Mouse (Mus musculus): ENCODE results near the gene Cep83. TPM values are rescaled to one million over a fixed set of nuclear protein-coding genes. Genes with fewer than 3 reads are reported as not detected.

The Cep83 gene
- polyA plus RNA-seq, 1 experiment from 2014 or later: 26.8 TPM

- Histone ChIP-seq H3K4me1 (replicated peaks; ENCODE audit: control insufficient read depth, insufficient read depth, low read length) (no peaks in the 10 kb centered on the region), H3K4me2 (replicated peaks; ENCODE audit: low read depth, low read length) (no peak overlapping the region), H3K9me3 (ENCODE audit: control insufficient read depth, low read length) (no peaks in the 10 kb centered on the region), H3K27me3 (ENCODE audit: control insufficient read depth, insufficient read depth, low read length) (no peaks in the 10 kb centered on the region), H3K27ac (ENCODE audit: low read depth, low read length) (no peak overlapping the region), H3K9ac (ENCODE audit: low read depth, low read length) (no peak overlapping the region), H3K4me3 (ENCODE audit: low read depth, low read length) (no peak overlapping the region), H3K36me3 (ENCODE audit: control insufficient read depth, insufficient read depth, low read length) (no peaks in the 10 kb centered on the region)
- no peak for DNase-seq (ENCODE audit: low spot score)
- no peak for ATAC-seq (ENCODE audit: low FRiP score)
- 96% methylated on average over 5 of the region's 5 CpGs for WGBS
Observed at GRCm38 (mm10) chr10:94794666-94795244, 106.3 kb downstream of the Cep83 start.

- ATAC-seq (ENCODE audit: low FRiP score) (no peak), DNase-seq (ENCODE audit: low spot score) (no peak)
- no peak overlapping the region for H3K4me3 ChIP-seq (ENCODE audit: low read depth, low read length)
- H3K4me1 ChIP-seq (replicated peaks; ENCODE audit: control insufficient read depth, insufficient read depth, low read length): no peaks in the 10 kb centered on the region
- no peaks in the 10 kb centered on the region for H3K36me3 ChIP-seq (ENCODE audit: control insufficient read depth, insufficient read depth, low read length)
- 84% methylated on average over 5 of the region's 5 CpGs for WGBS
- H3K9me3 ChIP-seq (ENCODE audit: control insufficient read depth, low read length): no peaks in the 10 kb centered on the region
- H3K27me3 ChIP-seq (ENCODE audit: control insufficient read depth, insufficient read depth, low read length): no peaks in the 10 kb centered on the region
- H3K27ac ChIP-seq (ENCODE audit: low read depth, low read length): no peak overlapping the region
- no peak overlapping the region for H3K9ac ChIP-seq (ENCODE audit: low read depth, low read length)
- H3K4me2 ChIP-seq (replicated peaks; ENCODE audit: low read depth, low read length): no peak overlapping the region
Observed at GRCm38 (mm10) chr10:94798128-94798527, 109.7 kb downstream of the Cep83 start.

- Histone ChIP-seq H3K4me1 (replicated peaks; ENCODE audit: control insufficient read depth, insufficient read depth, low read length) (no peaks in the 10 kb centered on the region), H3K9me3 (ENCODE audit: control insufficient read depth, low read length) (no peaks in the 10 kb centered on the region), H3K27me3 (ENCODE audit: control insufficient read depth, insufficient read depth, low read length) (no peaks in the 10 kb centered on the region), H3K36me3 (ENCODE audit: control insufficient read depth, insufficient read depth, low read length) (no peaks in the 10 kb centered on the region), H3K4me2 (replicated peaks; ENCODE audit: low read depth, low read length) (no peak overlapping the region), H3K27ac (ENCODE audit: low read depth, low read length) (no peak overlapping the region), H3K4me3 (ENCODE audit: low read depth, low read length) (no peak overlapping the region), H3K9ac (ENCODE audit: low read depth, low read length) (no peak overlapping the region)
- ATAC-seq (ENCODE audit: low FRiP score) (no peak), DNase-seq (ENCODE audit: low spot score) (no peak)
- WGBS: 26% methylated on average over 2 of the region's 2 CpGs
Observed at GRCm38 (mm10) chr10:94799485-94800239, 111.2 kb downstream of the Cep83 start.

- no peak for ATAC-seq (ENCODE audit: low FRiP score)
- no peak for DNase-seq (ENCODE audit: low spot score)
- no peaks in the 10 kb centered on the region for H3K9me3 ChIP-seq (ENCODE audit: control insufficient read depth, low read length)
- H3K4me3 ChIP-seq (ENCODE audit: low read depth, low read length): no peak overlapping the region
- no peak overlapping the region for H3K4me2 ChIP-seq (replicated peaks; ENCODE audit: low read depth, low read length)
- H3K27me3 ChIP-seq (ENCODE audit: control insufficient read depth, insufficient read depth, low read length): no peaks in the 10 kb centered on the region
- H3K9ac ChIP-seq (ENCODE audit: low read depth, low read length): no peak overlapping the region
- no peaks in the 10 kb centered on the region for H3K36me3 ChIP-seq (ENCODE audit: control insufficient read depth, insufficient read depth, low read length)
- no peaks in the 10 kb centered on the region for H3K4me1 ChIP-seq (replicated peaks; ENCODE audit: control insufficient read depth, insufficient read depth, low read length)
- no peak overlapping the region for H3K27ac ChIP-seq (ENCODE audit: low read depth, low read length)
- WGBS: 89% methylated on average over 7 of the region's 7 CpGs
Observed at GRCm38 (mm10) chr10:94800677-94801354, 112.4 kb downstream of the Cep83 start.

GRCm38 (mm10) chr10:94804029-94804908 lies 115.8 kb downstream of the Cep83 start:
- ATAC-seq (ENCODE audit: low FRiP score) (no peak), DNase-seq (ENCODE audit: low spot score) (no peak)
- H3K4me2 ChIP-seq (replicated peaks; ENCODE audit: low read depth, low read length): no peak overlapping the region
- 0 out of 2 replicates have a peak, but pooled peaks cover 2% of the 10 kb centered on the region for H3K4me1 ChIP-seq (replicated peaks; ENCODE audit: control insufficient read depth, insufficient read depth, low read length)
- no peak overlapping the region for H3K27ac ChIP-seq (ENCODE audit: low read depth, low read length)
- no peaks in the 10 kb centered on the region for H3K27me3 ChIP-seq (ENCODE audit: control insufficient read depth, insufficient read depth, low read length)
- H3K36me3 ChIP-seq (ENCODE audit: control insufficient read depth, insufficient read depth, low read length): no peaks in the 10 kb centered on the region
- H3K4me3 ChIP-seq (ENCODE audit: low read depth, low read length): no peak overlapping the region
- H3K9me3 ChIP-seq (ENCODE audit: control insufficient read depth, low read length): no peaks in the 10 kb centered on the region
- H3K9ac ChIP-seq (ENCODE audit: low read depth, low read length): no peak overlapping the region
- 92% methylated on average over 10 of the region's 10 CpGs for whole genome bisulfite sequencing

GRCm38 (mm10) chr10:94804909-94805220 lies 116.4 kb downstream of the Cep83 start:
- H3K4me1 ChIP-seq (replicated peaks; ENCODE audit: control insufficient read depth, insufficient read depth, low read length): 0 out of 2 replicates have a peak, but pooled peaks cover 2% of the 10 kb centered on the region
- H3K27ac ChIP-seq (ENCODE audit: low read depth, low read length): no peak overlapping the region
- H3K4me3 ChIP-seq (ENCODE audit: low read depth, low read length): no peak overlapping the region
- H3K27me3 ChIP-seq (ENCODE audit: control insufficient read depth, insufficient read depth, low read length): no peaks in the 10 kb centered on the region
- H3K36me3 ChIP-seq (ENCODE audit: control insufficient read depth, insufficient read depth, low read length): no peaks in the 10 kb centered on the region
- H3K4me2 ChIP-seq (replicated peaks; ENCODE audit: low read depth, low read length): no peak overlapping the region
- 92% methylated on average over 1 of the region's 1 CpGs for WGBS
- no peaks in the 10 kb centered on the region for H3K9me3 ChIP-seq (ENCODE audit: control insufficient read depth, low read length)
- no peak for ATAC-seq (ENCODE audit: low FRiP score)
- no peak overlapping the region for H3K9ac ChIP-seq (ENCODE audit: low read depth, low read length)
- DNase-seq (ENCODE audit: low spot score): no peak

- H3K27me3 ChIP-seq (ENCODE audit: control insufficient read depth, insufficient read depth, low read length): no peaks in the 10 kb centered on the region
- H3K4me3 ChIP-seq (ENCODE audit: low read depth, low read length): no peak overlapping the region
- H3K27ac ChIP-seq (ENCODE audit: low read depth, low read length): no peak overlapping the region
- H3K9ac ChIP-seq (ENCODE audit: low read depth, low read length): no peak overlapping the region
- H3K4me1 ChIP-seq (replicated peaks; ENCODE audit: control insufficient read depth, insufficient read depth, low read length): 0 out of 2 replicates have a peak, but pooled peaks cover 2% of the 10 kb centered on the region
- ATAC-seq (ENCODE audit: low FRiP score) (no peak), DNase-seq (ENCODE audit: low spot score) (no peak)
- H3K9me3 ChIP-seq (ENCODE audit: control insufficient read depth, low read length): no peaks in the 10 kb centered on the region
- no peak overlapping the region for H3K4me2 ChIP-seq (replicated peaks; ENCODE audit: low read depth, low read length)
- 81% methylated on average over 7 of the region's 7 CpGs for WGBS
- no peaks in the 10 kb centered on the region for H3K36me3 ChIP-seq (ENCODE audit: control insufficient read depth, insufficient read depth, low read length)
Observed at GRCm38 (mm10) chr10:94807323-94807722, 118.9 kb downstream of the Cep83 start.

- no peak; the same call in none of the 2 replicates for ATAC-seq (ENCODE audit: low FRiP score)
- Histone ChIP-seq H3K4me1 (replicated peaks; ENCODE audit: control insufficient read depth, insufficient read depth, low read length) (0 out of 2 replicates have a peak, but pooled peaks cover 2% of the 10 kb centered on the region), H3K27me3 (ENCODE audit: control insufficient read depth, insufficient read depth, low read length) (no peaks in the 10 kb centered on the region), H3K27ac (ENCODE audit: low read depth, low read length) (no peak overlapping the region), H3K4me3 (ENCODE audit: low read depth, low read length) (no peak overlapping the region), H3K9me3 (ENCODE audit: control insufficient read depth, low read length) (no peaks in the 10 kb centered on the region), H3K9ac (ENCODE audit: low read depth, low read length) (no peak overlapping the region), H3K36me3 (ENCODE audit: control insufficient read depth, insufficient read depth, low read length) (no peaks in the 10 kb centered on the region), H3K4me2 (replicated peaks; ENCODE audit: low read depth, low read length) (no peak overlapping the region)
- 76% methylated on average over 6 of the region's 6 CpGs for WGBS
- no peak for DNase-seq (ENCODE audit: low spot score)
Observed at GRCm38 (mm10) chr10:94808275-94808674, 119.8 kb downstream of the Cep83 start.

All from hindbrain, embryonic 11.5 days (tissue).